Mouse (Mus musculus) ES-E14 (cell line): ENCODE results near the gene Sec24b.

ENCODE experiments used
- HCFC1 ChIP-seq: IDR thresholded peaks from 2 replicates; pipeline ENCODE4 v1.6.1; 2012; ENCODE audit warnings: low read length, inconsistent platforms, borderline replicate concordance; ENCODE audit not compliant: insufficient read depth
- ZC3H11A ChIP-seq: IDR thresholded peaks from 2 replicates; pipeline ENCODE4 v1.6.1; 2012; ENCODE audit warnings: low read depth, mild to moderate bottlenecking, inconsistent platforms, low read length, borderline replicate concordance
- ZNF384 ChIP-seq: IDR thresholded peaks from 2 replicates; pipeline ENCODE4 v1.6.1; 2012; ENCODE audit warnings: low read depth, low read length, inconsistent platforms

- TF ChIP-seq ZC3H11A (no peak), HCFC1 (no peak), ZNF384 (no peak)
These were observed 8.6 kb downstream of the Sec24b start for GRCm38 (mm10) chr3:130052541-130053298.
